Mouse (Mus musculus): ENCODE results near the gene Ogfod1. TPM values are rescaled to one million over a fixed set of nuclear protein-coding genes. Genes with fewer than 3 reads are reported as not detected.

Ogfod1 gene
- 10 to 100 TPM; 22.0 to 26.2 TPM for total RNA-seq (2021)
- long read RNA-seq, experiment 1, full-length matches to known transcripts: 8 of 35 reads
- long read RNA-seq, experiment 1, partial matches to known transcripts: 2 of 35 reads
- long read RNA-seq, experiment 1, other reads (novel, unspliced or antisense): 25 of 35 reads
- long read RNA-seq, experiment 2, full-length matches to known transcripts: 18 of 45 reads
- long read RNA-seq, experiment 2, partial matches to known transcripts: 1 of 45 reads
- long read RNA-seq, experiment 2, other reads (novel, unspliced or antisense): 26 of 45 reads

GRCm38 (mm10) chr8:94036944-94037524 is at the start of gene Ogfod1, which contains the start of gene Nudt21:
Ogfod1 (plus strand) TSS chr8:94037198.
Nudt21 (minus strand) TSS chr8:94037031.
- peak; percentile 97 for DNase-seq (ENCODE audit: low spot score)

- no peak for DNase-seq (ENCODE audit: low spot score)
Measured at GRCm38 (mm10) chr8:93989739-93990138, 47.3 kb upstream of the Ogfod1 start.

GRCm38 (mm10) chr8:93998961-93999360 is 38.0 kb upstream of the Ogfod1 start:
- no peak for DNase-seq (ENCODE audit: low spot score)

- no peak for DNase-seq (ENCODE audit: low spot score)
Measured at GRCm38 (mm10) chr8:94004139-94004538, 32.9 kb upstream of the Ogfod1 start.

DNA sequence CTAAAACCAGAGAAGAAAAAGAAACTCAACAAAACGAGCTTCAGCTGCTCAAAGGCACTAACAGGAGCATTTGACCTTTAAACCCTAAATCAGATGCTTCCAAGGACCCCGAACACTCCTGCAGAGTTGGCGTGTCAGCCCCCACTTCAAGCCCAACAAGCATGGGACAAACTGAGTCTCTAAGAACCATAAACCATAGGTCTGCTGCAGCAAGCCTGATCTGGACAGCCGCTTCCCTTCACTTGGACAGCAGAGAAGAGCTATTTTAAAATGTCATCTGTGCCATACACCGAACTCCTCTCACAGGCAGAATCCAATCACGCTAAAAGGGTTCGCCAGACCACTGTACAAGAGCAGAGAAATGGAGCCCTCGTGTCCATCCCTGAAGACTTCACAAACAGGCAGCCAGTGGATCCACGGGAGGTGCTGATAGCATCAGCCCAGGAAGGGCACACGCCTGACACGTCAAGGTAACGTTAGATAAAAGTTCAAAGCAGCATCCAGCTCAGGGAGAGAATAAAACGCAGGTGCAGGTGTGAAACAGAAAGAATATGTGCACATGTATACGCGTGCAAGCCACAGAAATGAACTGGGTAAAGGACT is 27.7 kb upstream of the Ogfod1 start:
- DNase-seq (ENCODE audit: low spot score): peak; percentile 9

GRCm38 (mm10) chr8:94010101-94010705 is 26.8 kb upstream of the Ogfod1 start:
- no peak for DNase-seq (ENCODE audit: low spot score)

DNA sequence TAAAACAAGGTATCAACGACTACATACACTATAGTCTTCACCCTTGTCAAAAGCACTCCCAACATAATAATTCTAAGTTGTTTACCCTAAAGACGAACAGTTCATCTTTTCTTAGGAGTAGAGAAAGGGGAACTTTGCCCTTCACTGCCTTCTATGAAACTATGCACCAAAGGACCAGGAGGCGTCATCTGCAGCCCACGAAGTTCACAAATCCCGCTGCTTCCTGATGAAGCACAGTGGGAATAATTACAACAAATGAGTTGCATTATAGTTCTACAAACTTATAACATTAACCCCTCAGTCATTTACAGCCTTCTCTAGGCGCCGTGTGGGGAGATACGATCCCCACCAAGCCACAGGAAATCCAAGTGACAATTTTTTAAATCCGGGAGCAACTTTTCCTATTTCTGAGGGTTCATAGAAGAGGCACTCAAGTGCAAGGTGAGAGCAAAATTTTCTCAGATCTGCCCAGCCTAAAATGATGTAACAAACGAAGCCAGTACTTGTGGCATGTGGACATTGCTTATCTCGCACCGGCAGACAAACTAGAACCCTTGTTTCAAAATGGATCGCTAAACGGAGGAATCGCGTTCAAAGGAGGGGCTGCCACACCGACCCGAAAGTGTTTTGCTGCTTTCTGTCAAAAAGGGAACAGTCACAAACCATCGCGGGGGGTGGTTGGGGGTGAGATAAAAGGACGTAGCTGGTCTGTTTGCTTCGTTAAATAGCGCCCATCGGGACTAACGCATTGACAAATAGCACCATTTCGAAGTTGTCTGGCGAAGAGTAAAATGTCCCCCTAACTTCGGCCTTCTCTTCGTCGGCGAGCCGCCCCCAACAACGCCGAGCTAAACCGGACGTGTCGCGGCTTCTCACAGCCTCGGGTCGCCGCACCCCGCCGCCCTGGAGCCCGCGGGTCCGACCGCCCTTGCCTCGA is 25.7 kb upstream of the Ogfod1 start:
- DNase-seq (ENCODE audit: low spot score): no peak

DNA sequence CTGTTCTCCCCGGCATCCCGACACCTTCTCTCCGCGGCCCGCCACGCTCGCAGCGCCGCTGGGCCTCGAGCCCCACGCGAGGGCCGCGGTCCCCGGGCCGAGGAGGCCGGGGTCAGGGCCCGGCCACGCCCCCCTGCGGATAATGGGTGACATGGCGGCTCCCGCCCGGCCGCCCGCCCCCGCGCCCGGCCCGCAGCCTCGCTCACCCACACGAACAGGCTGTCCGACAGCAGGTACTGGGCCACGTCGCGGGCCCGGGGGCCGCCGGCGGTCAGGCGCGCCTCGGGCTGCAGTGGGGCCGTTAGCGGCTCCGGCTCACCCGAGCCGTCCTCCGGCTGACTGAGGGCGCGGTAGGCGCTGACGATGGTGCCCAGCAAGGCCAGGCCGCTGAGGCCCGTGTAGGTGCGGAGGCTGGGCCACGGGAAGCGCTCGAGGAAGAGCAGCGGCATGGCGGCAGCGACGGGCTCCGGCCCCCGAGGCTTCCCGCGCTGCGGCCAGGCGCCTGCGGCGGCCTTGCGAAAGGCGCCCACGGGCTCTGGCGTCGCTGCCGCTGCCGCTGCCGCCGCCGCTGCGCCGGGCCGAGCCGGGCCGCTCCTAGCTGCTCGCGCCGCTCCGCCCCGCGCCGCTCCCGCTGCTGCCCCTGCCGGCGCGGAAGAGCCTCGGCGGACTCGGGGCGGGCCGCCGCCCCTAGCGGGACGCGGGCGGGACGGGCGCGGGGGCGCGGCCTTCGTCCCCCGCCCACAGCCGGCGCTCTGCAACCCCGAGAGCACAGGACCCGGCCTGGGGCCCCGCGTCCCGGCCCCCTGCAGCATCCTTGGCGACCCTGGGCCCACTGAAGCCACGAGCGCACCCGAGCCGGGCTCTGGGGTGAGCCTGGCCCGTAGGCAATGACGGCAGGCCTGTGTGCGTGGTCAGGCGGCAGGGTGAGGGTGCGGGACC is 24.7 kb upstream of the Ogfod1 start, which contains the start of gene Amfr:
TSS of gene Amfr (minus strand) at position 830 of the 939 bp plus-strand sequence.
- DNase-seq (ENCODE audit: low spot score): peak; percentile 32

- no peak for DNase-seq (ENCODE audit: low spot score)
Measured at GRCm38 (mm10) chr8:94013026-94013612, 23.9 kb upstream of the Ogfod1 start.

DNA sequence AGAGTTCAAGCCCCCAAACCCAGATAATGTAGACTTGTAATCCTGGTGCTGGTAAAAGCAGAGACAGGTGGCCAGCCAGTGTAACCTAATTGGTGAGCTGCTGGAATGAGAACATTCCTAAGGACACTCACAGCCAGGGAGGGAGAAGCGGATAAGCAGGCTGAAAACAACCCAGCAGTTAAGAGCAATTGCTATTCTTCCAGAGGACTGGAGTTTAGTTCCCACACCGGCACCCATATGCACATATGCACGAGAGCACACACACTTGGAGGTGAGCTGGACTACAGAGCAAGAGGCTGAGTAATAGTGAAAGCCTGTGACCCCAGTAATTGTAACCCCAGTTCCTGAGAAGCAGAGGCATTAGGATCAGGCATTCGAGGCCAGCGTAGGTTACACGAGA is 13.1 kb upstream of the Ogfod1 start:
- no peak for DNase-seq (ENCODE audit: low spot score)

- no peak for DNase-seq (ENCODE audit: low spot score)
Measured at GRCm38 (mm10) chr8:94029701-94030100, 7.3 kb upstream of the Ogfod1 start.

- no peak for DNase-seq (ENCODE audit: low spot score)
Measured at GRCm38 (mm10) chr8:94033601-94034000, 3.4 kb upstream of the Ogfod1 start.

- no peak for DNase-seq (ENCODE audit: low spot score)
Measured at GRCm38 (mm10) chr8:94035200-94035599, 1.8 kb upstream of the Ogfod1 start.

DNA sequence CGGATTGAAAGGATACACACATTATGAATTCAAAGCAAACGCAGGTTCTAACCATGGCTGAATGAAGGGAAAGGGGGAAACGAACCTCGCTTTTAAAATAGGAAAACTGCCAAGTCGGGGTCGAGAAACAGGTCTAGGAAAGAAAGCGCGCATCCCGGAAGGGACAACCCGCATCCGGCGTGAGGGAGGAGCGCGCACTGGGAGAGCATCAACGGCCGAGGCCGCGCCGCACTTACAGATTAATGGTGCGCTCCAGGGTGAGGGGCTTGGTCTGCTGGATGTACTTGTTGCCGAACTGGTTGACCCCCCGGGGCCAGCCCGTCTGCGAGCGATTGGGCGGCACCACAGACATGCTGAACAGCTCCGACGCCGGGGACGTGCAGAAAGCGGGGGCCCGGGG is 457 bp upstream of the Ogfod1 start:
- DNase-seq (ENCODE audit: low spot score): peak; percentile 20

GRCm38 (mm10) chr8:94037806-94038205 is 808 bp downstream of the Ogfod1 start:
- DNase-seq (ENCODE audit: low spot score): no peak

DNA sequence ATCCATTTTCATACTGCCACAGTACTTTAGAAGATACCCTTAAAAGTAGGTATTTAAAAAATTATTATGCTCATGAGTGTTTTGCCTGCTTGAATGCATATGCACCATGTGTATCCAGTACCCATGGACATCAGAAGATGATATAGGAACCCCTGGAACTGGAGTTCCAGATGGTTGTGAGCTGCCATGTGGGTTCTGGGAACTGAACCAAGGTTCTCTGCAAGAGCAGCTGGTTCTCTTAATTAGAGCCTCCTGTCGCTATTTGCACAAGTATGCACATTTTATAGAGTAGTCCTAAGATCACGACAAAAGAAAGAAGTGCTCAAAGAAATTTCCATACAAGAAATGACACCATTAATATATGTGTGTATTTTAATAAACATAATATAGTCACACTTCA is 10.8 kb downstream of the Ogfod1 start:
- no peak for DNase-seq (ENCODE audit: low spot score)

- no peak for DNase-seq (ENCODE audit: low spot score)
Measured at GRCm38 (mm10) chr8:94052696-94053095, 15.7 kb downstream of the Ogfod1 start.

- peak; percentile 39 for DNase-seq (ENCODE audit: low spot score)
Measured at GRCm38 (mm10) chr8:94057157-94057854, 20.3 kb downstream of the Ogfod1 start.
